Mouse (Mus musculus): ENCODE results near the gene Hacl1. TPM values are rescaled to one million over a fixed set of nuclear protein-coding genes. Genes with fewer than 3 reads are reported as not detected.
"Not testable (repeated sequence)": the region's sequence is repeated elsewhere in the genome, so short reads cannot be mapped to it uniquely, and the experiment has no call there.

The Hacl1 gene
- polyA plus RNA-seq, 1 experiment: 10.7 TPM

GRCm38 (mm10) chr14:31613671-31614070 lies 27.4 kb downstream of the Hacl1 start:
- Histone ChIP-seq H3K4me3 (replicated peaks; ENCODE audit: extremely low read depth, low read depth, low read length) (no peak overlapping the region), H3K4me1 (ENCODE audit: control insufficient read depth, insufficient read depth, low read length) (no peaks in the 10 kb centered on the region)
- 75% methylated on average over 5 of the region's 5 CpGs for WGBS
- TF ChIP-seq POLR2A (IDR thresholded peaks at IDR 0.05; ENCODE audit: borderline replicate concordance, extremely low read depth, low read depth, low read length) (no peak), CTCF (IDR thresholded peaks at IDR 0.05; ENCODE audit: insufficient read depth, low read length) (no peak)
- DNase-seq: no peak

- Histone ChIP-seq H3K4me3 (replicated peaks; ENCODE audit: extremely low read depth, low read depth, low read length) (no peak overlapping the region), H3K4me1 (ENCODE audit: control insufficient read depth, insufficient read depth, low read length) (no peaks in the 10 kb centered on the region)
- WGBS: 67% methylated on average over 4 of the region's 4 CpGs
- TF ChIP-seq POLR2A (IDR thresholded peaks at IDR 0.05; ENCODE audit: borderline replicate concordance, extremely low read depth, low read depth, low read length): no peak
- 0 out of 2 replicates have a peak, but pooled peaks have one; percentile 1 for TF ChIP-seq CTCF (IDR thresholded peaks at IDR 0.05; ENCODE audit: insufficient read depth, low read length)
- DNase-seq: no peak
Measured at GRCm38 (mm10) chr14:31611986-31612385, 29.1 kb downstream of the Hacl1 start.

- 58% methylated on average over 6 of the region's 6 CpGs for WGBS
- Histone ChIP-seq H3K4me3 (replicated peaks; ENCODE audit: extremely low read depth, low read depth, low read length) (no peak overlapping the region), H3K4me1 (ENCODE audit: control insufficient read depth, insufficient read depth, low read length) (no peaks in the 10 kb centered on the region)
- TF ChIP-seq CTCF (IDR thresholded peaks at IDR 0.05; ENCODE audit: insufficient read depth, low read length): peak; percentile 24; the same call in 1 of the 2 replicates
- TF ChIP-seq POLR2A (IDR thresholded peaks at IDR 0.05; ENCODE audit: borderline replicate concordance, extremely low read depth, low read depth, low read length): no peak
- no peak for DNase-seq
Measured at GRCm38 (mm10) chr14:31605514-31605913, 35.6 kb downstream of the Hacl1 start.

GRCm38 (mm10) chr14:31604916-31605315 lies 36.2 kb downstream of the Hacl1 start:
- no peak for DNase-seq
- Histone ChIP-seq H3K4me3 (replicated peaks; ENCODE audit: extremely low read depth, low read depth, low read length) (no peak overlapping the region), H3K4me1 (ENCODE audit: control insufficient read depth, insufficient read depth, low read length) (no peaks in the 10 kb centered on the region)
- TF ChIP-seq CTCF (IDR thresholded peaks at IDR 0.05; ENCODE audit: insufficient read depth, low read length): no peak
- no peak for TF ChIP-seq POLR2A (IDR thresholded peaks at IDR 0.05; ENCODE audit: borderline replicate concordance, extremely low read depth, low read depth, low read length)
- 76% methylated on average over 5 of the region's 5 CpGs for WGBS

GRCm38 (mm10) chr14:31602616-31602979 lies 38.5 kb downstream of the Hacl1 start:
- not testable (repeated sequence) for H3K4me3 ChIP-seq (replicated peaks; ENCODE audit: extremely low read depth, low read depth, low read length); DNase-seq; H3K4me1 ChIP-seq (ENCODE audit: control insufficient read depth, insufficient read depth, low read length)
- 83% methylated on average over 6 of the region's 6 CpGs for WGBS

GRCm38 (mm10) chr14:31601908-31602615 lies 39.0 kb downstream of the Hacl1 start:
- Histone ChIP-seq H3K4me3 (replicated peaks; ENCODE audit: extremely low read depth, low read depth, low read length) (no peak overlapping the region), H3K4me1 (ENCODE audit: control insufficient read depth, insufficient read depth, low read length) (no peaks in the 10 kb centered on the region)
- TF ChIP-seq CTCF (IDR thresholded peaks at IDR 0.05; ENCODE audit: insufficient read depth, low read length) (no peak), POLR2A (IDR thresholded peaks at IDR 0.05; ENCODE audit: borderline replicate concordance, extremely low read depth, low read depth, low read length) (no peak)
- 94% methylated on average over 14 of the region's 14 CpGs for WGBS
- no peak for DNase-seq

- no peak for DNase-seq
- no peak overlapping the region for H3K4me3 ChIP-seq (replicated peaks; ENCODE audit: extremely low read depth, low read depth, low read length)
- WGBS: 91% methylated on average over 4 of the region's 4 CpGs
- H3K4me1 ChIP-seq (ENCODE audit: control insufficient read depth, insufficient read depth, low read length): no peaks in the 10 kb centered on the region
- TF ChIP-seq POLR2A (IDR thresholded peaks at IDR 0.05; ENCODE audit: borderline replicate concordance, extremely low read depth, low read depth, low read length) (no peak), CTCF (IDR thresholded peaks at IDR 0.05; ENCODE audit: insufficient read depth, low read length) (no peak)
Measured at GRCm38 (mm10) chr14:31597446-31597845, 43.6 kb downstream of the Hacl1 start.

GRCm38 (mm10) chr14:31596408-31596807 lies 44.7 kb downstream of the Hacl1 start:
- 61% methylated on average over 7 of the region's 7 CpGs for WGBS

GRCm38 (mm10) chr14:31594693-31595092 lies 46.4 kb downstream of the Hacl1 start:
- DNase-seq: no peak
- Histone ChIP-seq H3K4me3 (replicated peaks; ENCODE audit: extremely low read depth, low read depth, low read length) (no peak overlapping the region), H3K4me1 (ENCODE audit: control insufficient read depth, insufficient read depth, low read length) (no peaks in the 10 kb centered on the region)
- WGBS: 47% methylated on average over 3 of the region's 3 CpGs
- TF ChIP-seq CTCF (IDR thresholded peaks at IDR 0.05; ENCODE audit: insufficient read depth, low read length) (no peak), POLR2A (IDR thresholded peaks at IDR 0.05; ENCODE audit: borderline replicate concordance, extremely low read depth, low read depth, low read length) (no peak)

More at GRCm38 (mm10) chr14:31596408-31596807, 44.7 kb downstream of the Hacl1 start:
- no peak for DNase-seq
- no peaks in the 10 kb centered on the region for H3K4me1 ChIP-seq (ENCODE audit: control insufficient read depth, insufficient read depth, low read length)
- no peak overlapping the region for H3K4me3 ChIP-seq (replicated peaks; ENCODE audit: extremely low read depth, low read depth, low read length)
- TF ChIP-seq CTCF (IDR thresholded peaks at IDR 0.05; ENCODE audit: insufficient read depth, low read length): no peak
- TF ChIP-seq POLR2A (IDR thresholded peaks at IDR 0.05; ENCODE audit: borderline replicate concordance, extremely low read depth, low read depth, low read length): no peak

GRCm38 (mm10) chr14:31593036-31593435 lies 48.0 kb downstream of the Hacl1 start:
- Histone ChIP-seq H3K4me1 (ENCODE audit: control insufficient read depth, insufficient read depth, low read length) (no peaks in the 10 kb centered on the region), H3K4me3 (replicated peaks; ENCODE audit: extremely low read depth, low read depth, low read length) (no peak overlapping the region)
- DNase-seq: no peak
- 66% methylated on average over 2 of the region's 2 CpGs for whole genome bisulfite sequencing
- TF ChIP-seq CTCF (IDR thresholded peaks at IDR 0.05; ENCODE audit: insufficient read depth, low read length): no peak
- TF ChIP-seq POLR2A (IDR thresholded peaks at IDR 0.05; ENCODE audit: borderline replicate concordance, extremely low read depth, low read depth, low read length): no peak

Measured in lung, adult 2 months (tissue).